Mouse (Mus musculus) heart, adult 11 months (tissue): ENCODE measurements around the gene Zfp213.
"Not testable (repeated sequence)": the region's sequence is repeated elsewhere in the genome, so short reads cannot be mapped to it uniquely, and the experiment has no call there.

Source experiments
- DNase-seq: peaks from one replicate; pipeline ENCODE4 v3.0.0; 2022

Zfp213 gene

GRCm38 (mm10) chr17:23563595-23564367, at the start of gene Zfp213:
TSS of gene Zfp213 (minus strand) at chr17:23564238.
- peak; percentile 100 for DNase-seq

DNA sequence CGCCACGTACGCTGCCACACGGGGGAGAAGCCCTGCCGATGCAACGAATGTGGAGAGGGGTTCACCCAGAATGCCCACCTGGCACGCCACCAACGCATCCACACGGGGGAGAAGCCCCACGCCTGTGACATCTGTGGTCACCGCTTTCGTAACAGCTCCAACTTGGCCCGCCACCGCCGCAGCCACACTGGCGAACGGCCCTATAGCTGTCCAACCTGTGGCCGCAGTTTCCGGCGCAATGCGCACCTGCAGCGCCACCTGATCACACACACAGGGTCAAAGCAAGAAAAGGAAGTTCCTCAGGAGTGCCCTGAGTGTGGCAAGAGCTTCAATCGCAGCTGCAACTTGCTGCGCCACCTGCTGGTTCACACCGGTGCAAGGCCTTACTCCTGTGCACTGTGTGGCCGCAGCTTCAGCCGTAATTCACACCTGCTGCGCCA, 46.3 kb upstream of the Zfp213 start:
- DNase-seq = peak; percentile 92

DNA sequence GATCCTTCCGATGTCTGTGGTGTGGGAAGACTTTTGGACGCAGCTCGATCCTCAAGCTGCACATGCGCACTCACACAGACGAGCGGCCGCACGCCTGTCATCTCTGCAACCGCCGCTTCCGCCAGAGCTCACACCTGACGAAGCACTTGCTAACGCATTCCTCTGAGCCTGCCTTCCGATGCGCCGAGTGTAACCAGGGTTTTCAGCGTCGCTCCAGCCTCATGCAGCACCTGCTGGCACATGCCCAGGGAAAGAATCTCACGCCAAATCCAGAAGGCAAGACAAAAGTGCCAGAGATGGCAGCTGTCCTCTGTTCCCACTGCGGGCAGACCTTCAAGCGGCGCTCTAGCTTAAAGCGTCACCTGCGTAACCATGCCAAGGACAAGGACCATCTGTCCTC, 45.6 kb upstream of the Zfp213 start:
- DNase-seq = no peak

- DNase-seq = no peak
Observed at GRCm38 (mm10) chr17:23605220-23605619, 41.2 kb upstream of the Zfp213 start.

DNA sequence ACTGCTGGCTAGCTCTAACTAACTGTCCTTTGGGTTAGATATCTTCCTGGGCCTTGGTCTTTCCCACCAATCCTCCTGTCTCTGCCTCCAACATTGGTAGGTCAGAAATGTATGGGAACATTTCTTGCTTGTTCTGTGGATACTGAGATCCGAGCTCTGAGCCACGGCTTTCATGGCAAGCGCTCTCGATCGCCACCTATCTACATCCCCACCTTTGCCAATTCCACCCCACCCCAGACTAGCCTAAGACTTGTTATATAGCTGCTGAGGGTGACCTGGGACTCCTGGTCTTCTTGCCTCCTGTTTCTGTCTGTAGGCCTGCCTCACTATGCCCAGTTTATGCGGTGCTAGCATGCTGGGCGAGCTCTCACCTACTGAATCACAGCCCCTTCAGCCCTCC, 40.4 kb upstream of the Zfp213 start:
- DNase-seq = no peak

DNA sequence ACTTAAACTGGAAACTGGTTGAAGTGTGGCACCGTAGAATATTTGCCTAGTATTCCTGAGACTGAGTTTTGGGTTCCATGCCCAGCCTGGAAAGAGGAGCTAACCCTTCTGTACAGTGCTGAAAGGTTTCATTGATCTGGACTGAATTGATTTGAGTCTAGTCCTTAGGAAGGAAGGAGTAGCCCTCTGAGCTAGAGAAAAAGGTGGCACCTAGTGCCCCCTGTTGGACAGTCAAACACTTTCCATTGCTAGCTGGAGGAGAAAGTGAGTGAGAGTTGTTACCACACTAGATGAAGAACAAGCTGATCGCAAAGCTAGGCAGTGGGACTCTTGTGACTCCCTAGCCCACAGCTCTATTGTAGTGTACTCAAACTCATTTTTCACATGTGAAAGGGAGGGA, 39.5 kb upstream of the Zfp213 start:
- no peak for DNase-seq

DNA sequence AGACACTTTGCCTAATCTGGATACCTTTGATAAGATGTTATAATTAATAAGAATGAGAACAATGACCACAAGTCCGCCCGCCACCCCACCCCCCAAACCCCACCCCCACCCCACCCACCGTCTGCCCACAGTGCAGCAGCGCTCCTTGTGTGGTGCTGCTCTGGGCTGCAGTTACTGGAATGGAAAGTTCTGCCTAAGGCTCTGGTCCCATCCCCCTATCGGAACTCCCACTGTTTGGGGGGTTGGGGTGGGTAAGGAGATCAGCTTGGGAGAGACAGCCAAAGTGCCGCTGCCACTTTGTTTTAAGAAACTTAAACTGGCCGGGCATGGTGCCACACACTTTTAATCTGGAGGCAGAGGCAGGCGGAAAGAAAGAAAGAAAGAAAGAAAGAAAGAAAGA, 39.0 kb upstream of the Zfp213 start:
- no peak for DNase-seq

- DNase-seq = no peak
Observed at GRCm38 (mm10) chr17:23601836-23602585, 38.0 kb upstream of the Zfp213 start.

GRCm38 (mm10) chr17:23600641-23601622, 36.9 kb upstream of the Zfp213 start, which contains the start of gene Zscan10:
TSS of gene Zscan10 (plus strand) at chr17:23600856.
- no peak for DNase-seq

DNA sequence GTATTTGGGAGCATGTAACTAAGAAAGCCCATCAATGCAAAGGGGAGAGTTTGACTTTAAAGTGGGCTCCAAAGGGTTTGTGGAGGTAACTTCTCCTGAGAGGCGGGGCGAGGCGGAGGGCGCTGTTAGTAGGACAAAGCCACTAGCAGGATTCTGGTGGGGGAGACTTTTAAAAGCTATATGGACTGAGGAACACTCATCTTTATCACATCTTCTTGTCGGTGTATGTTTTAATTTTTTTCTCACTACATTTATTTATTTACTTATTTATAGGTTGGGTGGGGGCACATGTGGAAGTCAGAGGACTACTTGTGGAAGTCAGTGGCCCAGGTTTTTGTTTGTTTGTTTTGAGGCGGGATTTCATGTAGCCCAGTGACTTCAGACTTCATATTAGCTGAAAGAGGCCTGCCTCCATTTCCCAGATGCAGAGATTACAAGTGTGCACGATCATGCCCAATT, 35.6 kb upstream of the Zfp213 start:
- no peak for DNase-seq

- DNase-seq = peak; percentile 99
Observed at GRCm38 (mm10) chr17:23598582-23599552, 34.8 kb upstream of the Zfp213 start, which contains the start of gene Zfp13. TSS of gene Zfp13 (minus strand) at chr17:23599487.

- not testable (repeated sequence) for DNase-seq
Observed at GRCm38 (mm10) chr17:23595139-23595538, 31.1 kb upstream of the Zfp213 start.

DNA sequence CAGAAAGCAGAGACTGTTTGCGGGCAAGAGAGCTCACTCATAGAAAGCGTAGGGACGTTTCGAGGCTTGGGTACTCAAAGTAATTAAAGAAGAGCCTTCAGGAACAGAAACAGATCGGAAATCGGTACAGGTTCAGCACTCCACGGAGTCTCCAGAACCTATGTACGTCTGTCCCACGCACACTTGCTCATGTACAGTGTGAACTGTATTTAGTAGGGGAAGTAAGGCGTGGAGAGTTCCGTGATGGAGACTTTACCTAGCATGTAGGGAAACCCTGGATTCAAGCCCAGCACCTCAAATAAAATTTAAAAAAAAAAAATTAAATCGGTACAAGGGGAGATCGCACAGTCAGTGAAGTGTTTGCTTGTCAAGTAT, 28.9 kb upstream of the Zfp213 start:
- no peak for DNase-seq

DNA sequence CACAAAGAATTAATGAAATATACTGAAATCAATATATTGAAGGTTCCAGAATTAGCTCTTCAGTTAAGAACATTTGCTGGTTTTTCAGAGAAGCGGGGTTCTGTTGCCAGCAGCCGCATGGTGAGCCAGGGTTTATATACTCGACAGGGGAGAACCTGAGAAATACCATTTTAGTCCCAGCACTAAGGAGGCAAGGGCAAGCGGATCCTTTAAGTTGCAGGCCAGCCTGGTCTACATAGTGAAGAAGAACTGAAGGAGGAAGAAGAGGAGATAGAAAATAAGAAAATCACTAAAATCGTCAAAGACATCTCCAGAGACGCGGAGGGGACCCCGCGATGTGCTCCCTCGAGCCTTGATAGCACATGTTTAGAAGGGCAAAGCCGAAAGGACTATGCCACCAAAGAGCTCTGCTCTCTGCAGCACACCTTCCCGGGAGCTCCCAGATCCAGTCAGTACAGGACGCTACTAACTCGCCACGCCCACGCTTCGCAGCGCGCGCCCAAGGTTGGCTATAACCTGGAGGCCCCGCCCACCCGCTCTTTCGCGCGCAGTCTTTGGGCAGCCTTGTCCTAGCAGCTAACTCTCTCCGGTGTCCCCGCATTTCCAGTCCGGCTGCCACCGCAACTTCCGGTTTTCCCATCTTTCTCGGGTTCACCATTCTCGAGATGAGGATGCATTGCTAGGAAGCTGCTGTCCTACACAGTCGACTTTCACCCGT, 28.3 kb upstream of the Zfp213 start:
- DNase-seq = peak; percentile 99

DNA sequence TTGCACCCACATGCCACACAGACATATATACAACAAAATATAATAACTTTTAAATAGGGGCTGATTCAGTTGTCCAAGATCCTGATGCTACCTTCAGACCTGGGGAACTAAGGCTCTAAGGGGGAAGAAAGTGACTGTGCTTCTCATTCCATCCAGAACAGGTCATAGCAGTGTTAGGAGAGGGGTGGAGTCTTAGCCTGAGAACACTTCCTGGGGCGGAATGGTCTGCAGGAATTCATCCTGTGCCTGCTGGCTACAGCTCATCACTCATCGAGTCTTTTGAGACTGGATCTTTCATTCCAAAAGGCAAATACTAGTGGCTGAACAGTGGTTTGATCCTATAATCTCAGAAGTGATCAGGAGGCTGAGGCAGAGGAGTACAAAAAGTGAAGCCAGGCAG, 23.2 kb upstream of the Zfp213 start:
- no peak for DNase-seq

GRCm38 (mm10) chr17:23585721-23586491, 21.9 kb upstream of the Zfp213 start:
- peak; percentile 95 for DNase-seq

- no peak for DNase-seq
Observed at GRCm38 (mm10) chr17:23584786-23585185, 20.7 kb upstream of the Zfp213 start.

DNA sequence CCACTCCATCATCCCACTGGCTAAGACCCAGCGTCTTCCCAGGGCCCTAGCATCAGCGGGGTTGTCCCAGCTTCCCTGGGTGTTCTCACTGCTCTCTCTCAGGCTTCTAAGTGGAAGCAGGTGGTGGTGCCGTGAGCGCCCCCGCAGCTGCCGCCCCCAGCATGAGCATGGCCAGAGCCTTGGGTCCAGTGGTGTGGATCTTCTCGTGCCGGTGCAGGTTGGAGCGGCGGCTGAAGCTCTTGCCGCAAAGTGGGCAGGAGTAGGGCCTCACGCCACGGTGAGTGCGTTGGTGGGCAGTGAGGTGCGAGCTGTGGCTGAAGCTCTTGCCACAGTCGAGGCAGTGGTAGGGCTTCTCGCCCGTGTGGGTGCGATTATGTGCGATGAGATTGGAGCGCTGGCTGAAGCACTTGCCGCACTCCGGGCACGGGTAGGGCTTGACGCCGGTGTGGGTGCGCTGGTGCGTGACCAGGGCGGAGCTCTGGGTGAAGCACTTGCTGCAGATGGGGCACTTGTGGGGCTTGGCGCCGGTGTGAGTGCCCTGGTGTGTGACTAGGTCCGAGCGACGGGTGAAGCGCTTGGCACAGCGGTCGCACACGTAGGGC, 12.0 kb upstream of the Zfp213 start:
- DNase-seq = peak; percentile 85

- no peak for DNase-seq
Observed at GRCm38 (mm10) chr17:23574130-23574529, 10.1 kb upstream of the Zfp213 start.

- no peak for DNase-seq
Observed at GRCm38 (mm10) chr17:23572059-23572458, 8.0 kb upstream of the Zfp213 start.
